Mouse (Mus musculus) 3T3-L1 (cell line): ENCODE data around the gene Lrrc3b.

ENCODE experiments used
- DNase-seq: peaks from one replicate; pipeline ENCODE4 v3.0.0-alpha.2; 2015; ENCODE audit warnings: low read depth, low spot score

The Lrrc3b gene

GRCm38 (mm10) chr14:15438485-15439157, at the start of gene Lrrc3b:
Lrrc3b (minus strand) TSS chr14:15438987.
- no peak for DNase-seq

GRCm38 (mm10) chr14:15477668-15478067, 38.9 kb upstream of the Lrrc3b start:
- DNase-seq: no peak

DNA sequence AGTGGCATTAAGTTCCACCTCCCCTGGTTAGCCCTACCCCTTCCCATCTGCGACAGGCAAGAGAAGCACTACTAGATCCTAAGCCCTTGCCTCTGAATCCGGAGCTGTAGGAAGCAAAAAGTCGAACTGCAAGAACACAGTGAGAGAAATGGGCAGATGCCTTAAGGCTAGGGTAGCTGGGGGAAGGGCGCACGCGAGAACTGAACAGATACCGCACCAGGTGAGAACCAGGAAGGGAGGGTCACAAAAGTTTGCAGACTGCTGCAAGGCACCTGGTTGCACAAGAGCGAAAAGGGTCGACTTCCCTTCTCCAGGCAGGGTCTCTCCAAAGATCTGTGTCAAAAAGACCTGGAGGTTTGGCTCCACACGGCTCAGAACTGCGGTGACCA, 697 bp downstream of the Lrrc3b start:
- no peak for DNase-seq

GRCm38 (mm10) chr14:15437501-15437941, 1.3 kb downstream of the Lrrc3b start:
- no peak for DNase-seq

- DNase-seq: no peak
Measured at GRCm38 (mm10) chr14:15437046-15437445, 1.7 kb downstream of the Lrrc3b start.

DNA sequence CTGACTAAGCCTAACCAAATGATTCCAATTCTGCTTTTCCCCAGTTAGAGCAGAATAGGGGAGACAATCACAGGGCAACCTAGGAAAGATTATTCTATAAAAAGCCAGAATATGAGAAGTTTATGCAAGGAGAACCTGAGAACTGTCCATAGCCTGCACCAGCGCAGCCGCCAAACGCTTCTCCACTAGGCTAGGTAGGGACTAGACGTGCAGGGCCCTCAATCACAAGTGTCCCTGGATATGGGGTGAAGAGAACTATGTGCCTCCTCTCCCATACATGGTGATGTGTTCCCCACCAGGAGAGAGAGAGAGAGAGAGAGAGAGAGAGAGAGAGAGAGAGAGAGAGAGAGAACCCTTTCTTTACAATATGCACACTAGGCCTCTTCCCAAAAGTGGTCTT, 2.2 kb downstream of the Lrrc3b start:
- DNase-seq: no peak

GRCm38 (mm10) chr14:15432396-15432795, 6.4 kb downstream of the Lrrc3b start:
- no peak for DNase-seq

- no peak for DNase-seq
Measured at GRCm38 (mm10) chr14:15421624-15422023, 17.2 kb downstream of the Lrrc3b start.

DNA sequence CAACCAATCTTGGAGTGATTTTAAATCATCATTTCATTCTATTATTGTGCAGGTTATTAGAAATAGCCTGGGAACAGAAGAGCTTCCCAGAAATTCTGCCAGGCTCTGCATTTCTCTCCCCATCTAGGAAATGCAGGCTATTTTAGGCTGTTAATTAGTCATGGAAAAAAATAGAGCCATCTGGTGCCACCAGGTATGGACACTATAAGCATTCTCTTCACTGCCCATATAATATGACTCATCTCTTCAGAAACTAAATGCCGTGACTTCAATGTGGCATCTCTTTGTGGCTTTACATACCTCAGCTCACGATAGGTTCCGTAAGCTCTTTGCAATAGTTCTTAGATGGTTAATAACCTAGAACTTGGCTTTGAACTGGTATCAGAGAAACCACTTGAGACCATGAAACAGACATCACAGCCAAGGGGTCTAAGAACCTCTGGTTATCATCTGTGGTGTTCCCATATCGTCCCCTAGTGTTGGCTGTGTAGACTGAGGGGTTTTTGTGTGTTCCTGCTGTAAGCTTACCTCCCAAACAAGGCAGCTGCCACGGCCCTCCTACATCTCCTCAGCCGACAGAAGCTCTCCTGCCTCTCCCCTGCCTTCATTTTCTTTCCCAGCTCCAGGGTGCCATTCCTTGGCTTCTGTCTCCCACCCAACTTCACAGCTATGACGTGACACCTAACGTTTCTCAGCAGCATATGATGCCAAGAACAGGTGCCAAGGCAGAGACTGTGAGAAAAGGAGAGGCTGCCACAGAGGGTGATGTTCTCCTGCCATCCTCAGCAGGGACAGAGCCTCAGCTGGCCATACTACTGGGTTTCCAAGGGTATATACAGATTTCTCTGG, 27.9 kb downstream of the Lrrc3b start:
- no peak for DNase-seq

- no peak for DNase-seq
Measured at GRCm38 (mm10) chr14:15385536-15385935, 53.3 kb downstream of the Lrrc3b start.

GRCm38 (mm10) chr14:15384972-15385371, 53.8 kb downstream of the Lrrc3b start:
- no peak for DNase-seq

GRCm38 (mm10) chr14:15384532-15384931, 54.3 kb downstream of the Lrrc3b start:
- no peak for DNase-seq

GRCm38 (mm10) chr14:15383133-15383532, 55.7 kb downstream of the Lrrc3b start:
- DNase-seq: no peak

- DNase-seq: no peak
Measured at GRCm38 (mm10) chr14:15377368-15377767, 61.4 kb downstream of the Lrrc3b start.

- no peak for DNase-seq
Measured at GRCm38 (mm10) chr14:15376786-15377185, 62.0 kb downstream of the Lrrc3b start.

DNA sequence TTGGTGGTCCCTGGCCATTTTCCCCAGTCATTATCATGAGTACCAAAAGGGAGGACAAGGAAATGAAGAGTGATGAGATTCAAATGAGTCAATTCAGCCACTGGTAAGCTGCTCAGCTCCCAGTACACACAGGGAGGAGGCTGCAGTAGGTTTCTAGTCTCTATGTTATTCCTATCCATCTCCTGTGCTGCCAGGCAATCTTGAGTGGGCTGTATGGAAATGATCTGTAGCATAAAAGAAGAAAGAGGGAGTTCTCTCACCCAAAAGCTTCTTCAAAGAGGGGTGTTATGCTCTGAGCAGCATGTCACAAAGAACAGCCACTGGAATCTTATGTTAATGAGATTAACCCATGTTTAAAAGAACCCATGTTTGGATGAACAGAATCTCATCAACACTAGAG, 64.5 kb downstream of the Lrrc3b start:
- no peak for DNase-seq

- DNase-seq: no peak
Measured at GRCm38 (mm10) chr14:15372985-15373384, 65.8 kb downstream of the Lrrc3b start.

GRCm38 (mm10) chr14:15365045-15365444, 73.7 kb downstream of the Lrrc3b start:
- DNase-seq: no peak

DNA sequence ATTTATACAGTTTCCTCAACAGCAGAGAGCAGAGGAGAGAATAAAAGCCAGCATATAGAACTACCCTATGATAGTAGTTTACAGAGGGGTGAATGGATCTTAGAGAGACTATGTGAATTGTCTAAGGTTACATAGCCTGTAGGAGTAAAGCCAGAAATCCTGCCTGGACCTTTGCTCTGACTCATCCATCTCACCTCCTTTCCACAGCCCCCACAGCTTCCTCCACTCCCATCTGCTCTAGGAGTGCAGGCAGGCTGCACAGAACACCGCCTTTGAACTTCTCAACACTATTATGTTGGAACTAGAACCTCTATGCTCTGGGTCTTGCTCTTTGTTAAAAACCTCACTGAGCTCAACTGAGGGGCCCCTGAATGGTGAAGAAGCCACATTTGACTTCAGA, 78.9 kb downstream of the Lrrc3b start:
- DNase-seq: no peak

DNA sequence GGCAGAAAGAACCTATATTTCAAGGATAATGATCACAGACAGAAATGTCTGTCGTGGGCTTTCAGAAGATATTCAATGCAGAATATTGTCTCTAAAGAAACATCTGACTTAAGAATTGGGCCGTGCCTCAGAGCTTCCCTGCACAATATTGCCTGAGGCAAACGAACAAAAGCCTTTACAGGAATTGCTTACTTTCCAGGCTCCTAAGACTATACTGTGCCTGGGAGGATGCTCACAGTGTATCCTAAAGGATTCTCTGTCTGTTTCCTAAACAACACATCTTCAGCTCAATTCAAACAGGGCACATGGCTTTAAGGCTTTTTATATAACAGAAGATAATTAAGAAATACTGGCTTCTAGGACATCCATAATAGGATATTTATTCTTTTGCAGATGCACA, 79.7 kb downstream of the Lrrc3b start:
- no peak for DNase-seq

GRCm38 (mm10) chr14:15355512-15355911, 83.3 kb downstream of the Lrrc3b start:
- DNase-seq: peak; percentile 37

DNA sequence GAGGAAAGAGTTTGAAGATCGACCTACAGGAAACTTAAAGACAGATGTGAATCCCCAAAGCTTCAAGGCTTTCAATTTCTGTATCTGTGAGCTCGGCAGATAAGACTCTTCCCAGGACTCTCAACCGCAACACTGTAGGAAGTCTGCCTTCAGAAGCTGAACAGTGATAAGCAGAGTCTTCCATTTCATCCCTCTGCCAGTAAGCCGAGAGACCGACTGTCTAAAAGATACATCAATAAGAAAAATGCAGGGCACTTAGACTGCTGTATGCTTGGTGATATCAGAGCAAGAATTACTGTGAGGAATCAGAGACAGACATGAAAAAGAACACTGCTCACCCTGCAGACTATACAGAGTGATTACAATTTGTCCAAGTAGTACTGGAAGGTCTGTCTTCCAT, 84.5 kb downstream of the Lrrc3b start:
- DNase-seq: no peak

DNA sequence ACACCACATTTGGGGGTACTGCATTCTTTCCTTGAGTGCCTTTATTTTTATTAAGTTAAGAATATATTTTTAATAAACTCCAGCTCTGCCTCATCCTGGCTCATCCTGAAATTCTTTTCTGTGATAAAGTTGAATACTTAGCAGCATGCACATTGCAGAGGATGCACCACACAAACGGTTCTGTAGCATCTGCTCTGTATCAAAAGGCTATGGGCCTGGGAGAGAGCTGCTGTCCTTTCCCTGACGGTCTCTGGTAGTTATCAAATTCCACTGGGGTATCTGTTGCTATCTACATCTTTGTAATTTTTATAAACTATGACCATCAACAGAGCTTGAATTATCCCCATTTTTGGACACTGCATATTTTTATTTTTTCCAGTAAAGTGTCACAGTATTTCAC, 105.7 kb downstream of the Lrrc3b start:
- DNase-seq: no peak
